In genomic region chr19:48206861-48207730, GRCm38 (mm10) we compare ENCODE assay signal across 9 mouse cellular contexts. TPM values are rescaled to one million over a fixed set of nuclear protein-coding genes. Genes with fewer than 3 reads are reported as not detected.
DNase-seq lines count a peak whose midpoint lies in the region; ATAC-seq and TF ChIP-seq lines count a peak whose summit lies in the region.
"Had no signal": no experiment of that assay in that cellular context is flagged by ENCODE, and none has a peak within 500 bp of the region (broad histone marks: within the 10 kb centered on the region; RNA-seq: fewer than 3 reads in every experiment).

No protein-coding gene starts in this region.

- H3K27me3 ChIP-seq in cerebellum, adult 2 months (ENCODE audit: control insufficient read depth, insufficient read depth, low read length), result no peaks in the 10 kb centered on the region
- peaks cover 60% of the 10 kb centered on the region for H3K27me3 ChIP-seq in lung, embryonic 14.5 days (ENCODE audit: insufficient read depth, low read length)
- peaks cover 71% of the 10 kb centered on the region for H3K27me3 ChIP-seq in limb, embryonic 12.5 days
- H3K27me3 ChIP-seq in stomach, embryonic 14.5 days (ENCODE audit: control insufficient read depth, insufficient read depth, low read length), result peaks cover 13% of the 10 kb centered on the region; the same call in 1 of the 2 replicates

- 5% methylated on average over 21 of the region's 21 CpGs for WGBS in cerebellum, adult 2 months
- 3% methylated on average over 21 of the region's 21 CpGs for WGBS in lung, embryonic 14.5 days
- 2% methylated on average over 21 of the region's 21 CpGs for WGBS in limb, embryonic 12.5 days
- 4% methylated on average over 20 of the region's 21 CpGs for WGBS in stomach, embryonic 14.5 days

- no peak for TF ChIP-seq CTCF in cerebellum, adult 2 months (IDR thresholded peaks at IDR 0.05; ENCODE audit: borderline replicate concordance, insufficient read depth, low read depth, low read length)
- no peak for TF ChIP-seq CTCF in lung, embryonic 14.5 days (IDR thresholded peaks at IDR 0.05; ENCODE audit: low read depth)

- H3K4me3 ChIP-seq in cerebellum, adult 2 months (replicated peaks; ENCODE audit: insufficient read depth, low read depth, low read length), result peak overlapping the region; percentile 22
- H3K4me3 ChIP-seq in lung, embryonic 14.5 days (ENCODE audit: low read depth, low read length), result peak overlapping the region; percentile 46
- H3K4me3 ChIP-seq in limb, embryonic 12.5 days (replicated peaks), result peak overlapping the region; percentile 58
- H3K4me3 ChIP-seq in stomach, embryonic 14.5 days (ENCODE audit: low read depth, low read length), result peak overlapping the region; percentile 51
- H3K4me3 ChIP-seq: myocyte had no signal

- H3K9me3 ChIP-seq in lung, embryonic 14.5 days (ENCODE audit: low read depth, low read length), result no peaks in the 10 kb centered on the region
- no peaks in the 10 kb centered on the region; the same call in 1 of the 2 replicates for H3K9me3 ChIP-seq in limb, embryonic 12.5 days
- no peaks in the 10 kb centered on the region for H3K9me3 ChIP-seq in stomach, embryonic 14.5 days (ENCODE audit: control insufficient read depth, low read depth, low read length)

- H3K36me3 ChIP-seq in lung, embryonic 14.5 days (ENCODE audit: insufficient read depth), result no peaks in the 10 kb centered on the region
- H3K36me3 ChIP-seq in limb, embryonic 12.5 days, result no peaks in the 10 kb centered on the region
- no peaks in the 10 kb centered on the region for H3K36me3 ChIP-seq in stomach, embryonic 14.5 days (ENCODE audit: control insufficient read depth, insufficient read depth, low read length)

- no peak overlapping the region for H3K27ac ChIP-seq in cerebellum, adult 2 months (ENCODE audit: insufficient read depth, low read length)
- H3K27ac ChIP-seq in lung, embryonic 14.5 days (ENCODE audit: low read depth), result no peak overlapping the region
- no peak overlapping the region for H3K27ac ChIP-seq in limb, embryonic 12.5 days
- H3K27ac ChIP-seq in stomach, embryonic 14.5 days (ENCODE audit: low read length), result no peak overlapping the region

- no peak for TF ChIP-seq POLR2A in cerebellum, adult 2 months (IDR thresholded peaks at IDR 0.05; ENCODE audit: borderline replicate concordance, insufficient read depth, low read length)

- no peak for DNase-seq in cerebellum, adult 2 months
- DNase-seq in cerebellum, adult 11-12 months, result no peak
- no peak for DNase-seq in lung, embryonic 14.5 days
- DNase-seq in lung, postnatal 4 days, result no peak
- DNase-seq in cerebellum, adult 9-10 months, result no peak
- no peak for DNase-seq in testis, postnatal 14 days (ENCODE audit: low spot score)

- H3K4me1 ChIP-seq in cerebellum, adult 2 months (ENCODE audit: control insufficient read depth, insufficient read depth, low read length), result no peaks in the 10 kb centered on the region
- H3K4me1 ChIP-seq in lung, embryonic 14.5 days (ENCODE audit: insufficient read depth), result no peaks in the 10 kb centered on the region
- peaks cover 50% of the 10 kb centered on the region for H3K4me1 ChIP-seq in limb, embryonic 12.5 days (replicated peaks)
- no peaks in the 10 kb centered on the region for H3K4me1 ChIP-seq in stomach, embryonic 14.5 days (ENCODE audit: control insufficient read depth, insufficient read depth, low read length)

- H3K4me2 ChIP-seq in lung, embryonic 14.5 days, result peak overlapping the region; percentile 94
- peak overlapping the region; percentile 99 for H3K4me2 ChIP-seq in limb, embryonic 12.5 days
- peak overlapping the region; percentile 96 for H3K4me2 ChIP-seq in stomach, embryonic 14.5 days (replicated peaks; ENCODE audit: low read depth, low read length)

- H3K9ac ChIP-seq in lung, embryonic 14.5 days, result no peak overlapping the region
- peak overlapping the region; percentile 63 for H3K9ac ChIP-seq in limb, embryonic 12.5 days (replicated peaks)
- H3K9ac ChIP-seq in stomach, embryonic 14.5 days (replicated peaks; ENCODE audit: low read depth, low read length), result no peak overlapping the region

- no peak for ATAC-seq in lung, embryonic 14.5 days (ENCODE audit: insufficient read depth)
- no peak for ATAC-seq in limb, embryonic 12.5 days (ENCODE audit: insufficient number of reproducible peaks, insufficient read depth, low FRiP score, low TSS enrichment, low read depth)
- no peak for ATAC-seq in stomach, embryonic 14.5 days (ENCODE audit: insufficient number of reproducible peaks, insufficient read depth, low FRiP score, low read depth)

RNA-seq across cellular contexts. Expression of gene Sorcs3, which starts 1.3 kb away (rescaled TPM):
- polyA plus RNA-seq in cerebellum, adult 2 months (2012; rRNA removed), result 10.2 and 10.9 TPM in 2 replicates
- 0.08 TPM in 2 replicates for polyA plus RNA-seq in lung, embryonic 14.5 days (2014; fragmentation: Nextera tagmentation; extraction: Ambion mirVana)
- polyA plus RNA-seq in limb, embryonic 12.5 days (2016; fragmentation: Nextera tagmentation; extraction: Ambion mirVana), result 1.7 and 2.0 TPM in 2 replicates
- 1.6 and 1.8 TPM in 2 replicates for polyA plus RNA-seq in stomach, embryonic 14.5 days (2014; fragmentation: Nextera tagmentation; extraction: Ambion mirVana)
- polyA plus RNA-seq: myocyte had no signal
